Mouse (Mus musculus) embryonic facial prominence, embryonic 11.5 days (tissue): ENCODE measurements at regions not wholly inside any gene's neighbourhood (a gene's known extent, or its start where the extent isn't known, plus 50 kb on each side); places are given as distances from the start of the nearest gene placed in this dataset.

Experiments
- ATAC-seq: fragments of 200-750 bp; cut with Nextera tagmentation; replicated peaks from 2 replicates; pipeline ENCODE4 v1.8.0; 2017; ENCODE audit warnings: low read depth; ENCODE audit not compliant: insufficient number of reproducible peaks, low FRiP score, low TSS enrichment
- DNase-seq: peaks from one replicate; pipeline ENCODE4 v3.0.0-alpha.2; 2015; ENCODE audit warnings: low spot score
- H3K27ac ChIP-seq: fragments of 300-500 bp; sonication (generic); replicated peaks from 2 replicates; pipeline ENCODE4 v1.5.1; 2014; ENCODE audit warnings: mild to moderate bottlenecking, low read depth, low read length, control low read depth
- H3K27me3 ChIP-seq: fragments of 300-500 bp; sonication (generic); 2 replicates; pipeline ENCODE4 v1.6.1; 2014; ENCODE audit warnings: mild to moderate bottlenecking, low read length, moderate library complexity, mixed read lengths; ENCODE audit not compliant: control insufficient read depth, insufficient read depth
- H3K36me3 ChIP-seq: fragments of 300-500 bp; sonication (generic); replicated peaks from 2 replicates; pipeline ENCODE4 v1.6.1; 2014; ENCODE audit warnings: low read depth, mild to moderate bottlenecking, low read length, moderate library complexity, mixed read lengths; ENCODE audit not compliant: control insufficient read depth, insufficient read depth
- H3K4me1 ChIP-seq: fragments of 300-500 bp; sonication (generic); 2 replicates; pipeline ENCODE4 v1.6.1; 2014; ENCODE audit warnings: low read length, mixed read lengths; ENCODE audit not compliant: control insufficient read depth, insufficient read depth
- H3K4me2 ChIP-seq: fragments of 300-500 bp; sonication (generic); 2 replicates; pipeline ENCODE4 v1.6.1; 2014; ENCODE audit warnings: low read depth, mild to moderate bottlenecking, control low read depth, low read length, moderate library complexity
- H3K4me3 ChIP-seq: fragments of 300-500 bp; sonication (generic); 2 replicates; pipeline ENCODE4 v1.5.1; 2014; ENCODE audit warnings: low read depth, low read length, control low read depth
- H3K9ac ChIP-seq: fragments of 300-500 bp; sonication (generic); replicated peaks from 2 replicates; pipeline ENCODE4 v1.6.1; 2014; ENCODE audit warnings: mild to moderate bottlenecking, control low read depth, low read length
- H3K9me3 ChIP-seq: fragments of 300-500 bp; sonication (generic); replicated peaks from 2 replicates; pipeline ENCODE4 v1.6.1; 2016; ENCODE audit warnings: mild to moderate bottlenecking, low read length, inconsistent platforms, mixed read lengths; ENCODE audit not compliant: control insufficient read depth
- WGBS: fragments of 180-500 bp; shearing (Covaris S2); extraction: QIAGEN DNeasy Blood & Tissue Kit; methylation state at CpG from one replicate; pipeline ENCODE4 v1.1.7; 2014; 5-methylcytosine and 5-hydroxymethylcytosine counted together

- Histone ChIP-seq H3K4me3 (no peak overlapping the region), H3K4me2 (no peak overlapping the region), H3K4me1 (no peaks in the 10 kb centered on the region), H3K9ac (no peak overlapping the region), H3K9me3 (no peaks in the 10 kb centered on the region), H3K36me3 (no peaks in the 10 kb centered on the region), H3K27me3 (no peaks in the 10 kb centered on the region), H3K27ac (no peak overlapping the region)
- no peak for ATAC-seq
- DNase-seq: no peak
- 18% methylated on average over 7 of the region's 7 CpGs for WGBS
Measured at GRCm38 (mm10) chr11:25269936-25270540, 940.5 kb downstream of the 5730522E02Rik start.

- Histone ChIP-seq H3K36me3 (no peaks in the 10 kb centered on the region), H3K4me1 (no peaks in the 10 kb centered on the region), H3K4me3 (no peak overlapping the region), H3K4me2 (no peak overlapping the region), H3K9ac (no peak overlapping the region), H3K9me3 (no peaks in the 10 kb centered on the region), H3K27me3 (no peaks in the 10 kb centered on the region), H3K27ac (no peak overlapping the region)
- ATAC-seq (no peak), DNase-seq (no peak)
- WGBS: 38% methylated on average over 4 of the region's 4 CpGs
Measured at GRCm38 (mm10) chr11:25262906-25263305, 947.7 kb downstream of the 5730522E02Rik start.

GRCm38 (mm10) chr11:25259691-25260090, 950.9 kb downstream of the 5730522E02Rik start:
- H3K36me3 ChIP-seq: no peaks in the 10 kb centered on the region
- DNase-seq: no peak
- H3K4me1 ChIP-seq: no peaks in the 10 kb centered on the region
- H3K27ac ChIP-seq: no peak overlapping the region
- no peak for ATAC-seq
- H3K4me3 ChIP-seq: no peak overlapping the region
- H3K27me3 ChIP-seq: no peaks in the 10 kb centered on the region
- WGBS: 76% methylated on average over 1 of the region's 1 CpGs
- no peak overlapping the region for H3K4me2 ChIP-seq
- no peaks in the 10 kb centered on the region for H3K9me3 ChIP-seq
- no peak overlapping the region for H3K9ac ChIP-seq

GRCm38 (mm10) chr11:25233360-25233890, 977.1 kb downstream of the 5730522E02Rik start:
- Histone ChIP-seq H3K4me1 (no peaks in the 10 kb centered on the region), H3K9me3 (no peaks in the 10 kb centered on the region), H3K4me2 (no peak overlapping the region), H3K36me3 (no peaks in the 10 kb centered on the region), H3K4me3 (no peak overlapping the region), H3K27ac (no peak overlapping the region), H3K27me3 (no peaks in the 10 kb centered on the region), H3K9ac (no peak overlapping the region)
- ATAC-seq (no peak), DNase-seq (no peak)
- 81% methylated on average over 4 of the region's 4 CpGs for WGBS
